Mouse (Mus musculus): Measurements from ENCODE around the gene Dusp22. TPM values are rescaled to one million over a fixed set of nuclear protein-coding genes. Genes with fewer than 3 reads are reported as not detected.

Gene Dusp22
- polyA plus RNA-seq, 1 experiment from 2014 or later: 45.0 TPM

DNA sequence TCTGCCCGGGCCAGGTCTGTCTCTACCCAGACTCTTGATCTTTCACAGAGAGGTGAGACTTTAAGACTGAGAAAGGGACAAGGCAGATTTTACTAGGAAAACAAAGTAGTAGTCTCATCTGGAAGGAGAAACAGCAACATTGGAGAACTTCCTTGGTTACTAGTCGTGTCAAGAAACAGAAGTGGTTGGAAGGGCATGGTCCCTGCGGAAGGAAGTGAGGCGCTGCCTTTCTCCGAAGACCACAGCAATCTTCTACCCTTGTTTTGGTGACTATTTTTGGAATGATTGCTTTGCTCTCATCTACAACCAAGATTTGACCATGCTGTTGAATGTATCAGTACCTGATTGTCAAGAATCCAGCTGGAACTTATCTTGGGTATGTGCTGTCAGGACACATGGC lies 38.1 kb downstream of the Dusp22 start:
- no peaks in the 10 kb centered on the region for H3K4me1 ChIP-seq

DNA sequence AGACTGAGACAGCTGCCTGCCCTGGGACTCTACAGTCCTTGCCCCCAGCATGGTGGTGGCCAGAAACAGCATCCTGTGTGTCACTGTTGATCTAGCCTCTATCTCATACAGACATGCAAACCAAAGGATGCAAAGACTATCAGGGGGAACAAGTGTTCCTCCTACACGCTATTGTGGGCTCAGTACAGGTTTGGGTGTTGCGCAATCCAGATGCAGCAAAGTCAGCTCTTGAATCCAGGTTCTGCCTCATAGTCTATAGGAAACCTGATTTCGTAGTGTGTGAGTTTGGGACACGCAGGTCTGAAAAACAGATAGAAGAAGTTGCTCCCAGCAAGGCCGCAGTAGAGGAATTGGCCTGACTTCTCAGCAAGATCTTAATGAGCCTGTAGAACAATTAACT lies 42.9 kb downstream of the Dusp22 start:
- Histone ChIP-seq H3K4me3 (replicated peaks) (no peak overlapping the region), H3K27me3 (no peaks in the 10 kb centered on the region), H3K4me2 (replicated peaks) (no peak overlapping the region), H3K4me1 (no peaks in the 10 kb centered on the region), H3K9ac (no peak overlapping the region), H3K36me3 (peaks cover 10% of the 10 kb centered on the region; the same call in 1 of the 2 replicates), H3K9me3 (replicated peaks) (no peaks in the 10 kb centered on the region), H3K27ac (replicated peaks) (no peak overlapping the region)
- 89% methylated on average over 5 of the region's 5 CpGs for WGBS
- ATAC-seq (ENCODE audit: insufficient number of reproducible peaks, low FRiP score, low TSS enrichment, low read depth): no peak

More for the DNA sequence above, 38.1 kb downstream of the Dusp22 start:
- WGBS: 92% methylated on average over 5 of the region's 5 CpGs
- Histone ChIP-seq H3K9ac (no peak overlapping the region), H3K9me3 (replicated peaks) (no peaks in the 10 kb centered on the region), H3K4me2 (replicated peaks) (no peak overlapping the region), H3K36me3 (0 out of 2 replicates have a peak, but pooled peaks cover 8% of the 10 kb centered on the region), H3K27ac (replicated peaks) (no peak overlapping the region), H3K4me3 (replicated peaks) (no peak overlapping the region), H3K27me3 (no peaks in the 10 kb centered on the region)
- no peak for ATAC-seq (ENCODE audit: insufficient number of reproducible peaks, low FRiP score, low TSS enrichment, low read depth)

DNA sequence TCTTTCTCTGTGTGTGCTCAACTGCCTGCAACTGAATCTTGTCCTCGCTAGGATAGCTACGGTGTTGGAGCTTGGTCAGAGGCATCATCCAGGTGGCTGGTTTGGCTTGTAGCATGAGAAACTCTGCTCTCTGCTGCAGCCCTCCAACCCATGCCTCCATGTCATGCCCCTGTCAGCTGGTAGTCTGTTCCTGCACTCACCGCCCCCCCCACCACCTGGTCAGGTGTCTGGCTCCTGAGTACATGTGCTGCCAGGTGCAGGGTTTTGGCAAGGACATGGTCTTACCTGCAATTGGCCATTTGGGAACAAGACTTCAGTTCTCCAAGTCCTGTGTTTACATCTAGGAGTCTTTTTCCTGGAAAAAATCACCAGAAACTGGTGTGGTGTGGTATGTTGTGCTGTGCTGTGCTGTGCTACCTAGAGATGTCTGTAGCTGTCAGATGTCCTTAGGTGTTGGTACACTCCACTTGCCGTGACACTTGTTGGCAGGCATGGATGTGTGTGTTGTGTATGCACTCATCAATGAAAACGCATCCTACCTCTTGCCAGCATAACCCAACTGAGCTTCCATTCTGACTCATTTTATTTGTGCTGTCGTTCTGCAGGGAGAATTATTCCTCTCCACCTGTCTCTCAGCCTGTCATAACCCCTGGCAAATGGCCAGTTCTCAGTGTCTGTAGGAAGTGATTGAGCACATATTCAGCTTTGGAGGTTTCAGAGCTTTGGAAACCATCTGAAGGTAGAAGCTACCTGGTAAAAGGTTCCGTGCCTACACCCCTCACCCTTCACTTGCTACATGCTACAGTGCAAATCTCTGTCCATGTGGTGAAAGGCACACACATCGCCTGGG lies 44.7 kb downstream of the Dusp22 start:
- H3K9ac ChIP-seq: no peak overlapping the region
- H3K27ac ChIP-seq (replicated peaks): no peak overlapping the region
- no peaks in the 10 kb centered on the region for H3K4me1 ChIP-seq
- 86% methylated on average over 8 of the region's 8 CpGs for WGBS
- no peak overlapping the region for H3K4me2 ChIP-seq (replicated peaks)
- H3K4me3 ChIP-seq (replicated peaks): no peak overlapping the region
- no peaks in the 10 kb centered on the region for H3K9me3 ChIP-seq (replicated peaks)
- H3K36me3 ChIP-seq: peaks cover 7% of the 10 kb centered on the region; the same call in 1 of the 2 replicates
- no peak for ATAC-seq (ENCODE audit: insufficient number of reproducible peaks, low FRiP score, low TSS enrichment, low read depth)
- H3K27me3 ChIP-seq: no peaks in the 10 kb centered on the region

DNA sequence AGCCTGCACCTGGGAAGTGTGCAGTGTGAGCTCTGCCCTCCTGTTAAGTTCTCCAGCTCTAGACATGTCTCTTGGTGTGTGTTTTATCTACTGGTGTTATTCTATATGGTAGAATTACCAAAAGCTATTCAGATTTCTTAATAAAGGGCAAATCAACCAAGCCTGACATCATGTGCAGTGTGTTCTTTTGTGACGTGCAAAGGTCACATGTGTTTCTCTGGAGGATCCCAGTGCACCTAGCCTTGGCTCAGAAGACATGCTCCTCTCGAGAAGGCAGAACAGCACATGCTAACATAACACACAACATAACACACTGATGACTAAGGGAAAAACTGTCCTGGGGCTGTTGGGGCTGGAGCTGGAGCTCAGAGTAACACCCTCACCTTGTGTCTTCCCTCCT lies 51.3 kb downstream of the Dusp22 start:
- Histone ChIP-seq H3K27me3 (no peaks in the 10 kb centered on the region), H3K27ac (replicated peaks) (no peak overlapping the region), H3K9me3 (replicated peaks) (no peaks in the 10 kb centered on the region), H3K4me3 (replicated peaks) (no peak overlapping the region), H3K4me1 (no peaks in the 10 kb centered on the region), H3K9ac (no peak overlapping the region), H3K4me2 (replicated peaks) (no peak overlapping the region), H3K36me3 (peaks cover under 1% of the 10 kb centered on the region; the same call in 1 of the 2 replicates)
- WGBS: 82% methylated on average over 2 of the region's 2 CpGs
- no peak for ATAC-seq (ENCODE audit: insufficient number of reproducible peaks, low FRiP score, low TSS enrichment, low read depth)

DNA sequence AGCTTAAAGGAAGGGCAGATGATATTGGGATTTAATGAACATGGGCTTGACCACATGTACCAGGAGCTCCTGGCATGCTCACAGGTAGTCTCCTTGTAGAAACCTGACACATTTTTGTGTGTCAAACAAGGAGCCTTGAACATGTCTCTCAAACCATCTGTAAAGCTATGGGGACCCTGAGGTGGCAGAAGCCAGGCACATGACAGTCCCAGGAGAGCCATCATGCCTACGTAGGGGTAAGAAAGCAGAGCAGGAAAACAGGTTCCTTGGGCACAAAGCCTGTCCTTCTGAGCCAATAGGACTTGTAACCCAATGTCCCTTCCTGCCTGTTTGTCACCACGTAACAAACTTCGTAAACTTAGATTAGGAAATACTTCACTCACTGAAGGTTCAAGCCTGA lies 51.9 kb downstream of the Dusp22 start:
- H3K27ac ChIP-seq (replicated peaks): no peak overlapping the region
- ATAC-seq (ENCODE audit: insufficient number of reproducible peaks, low FRiP score, low TSS enrichment, low read depth): no peak
- no peaks in the 10 kb centered on the region for H3K9me3 ChIP-seq (replicated peaks)
- H3K4me2 ChIP-seq (replicated peaks): no peak overlapping the region
- no peaks in the 10 kb centered on the region for H3K36me3 ChIP-seq
- no peaks in the 10 kb centered on the region for H3K27me3 ChIP-seq
- 92% methylated on average over 3 of the region's 3 CpGs for WGBS
- H3K9ac ChIP-seq: no peak overlapping the region
- H3K4me3 ChIP-seq (replicated peaks): no peak overlapping the region
- no peaks in the 10 kb centered on the region for H3K4me1 ChIP-seq

DNA sequence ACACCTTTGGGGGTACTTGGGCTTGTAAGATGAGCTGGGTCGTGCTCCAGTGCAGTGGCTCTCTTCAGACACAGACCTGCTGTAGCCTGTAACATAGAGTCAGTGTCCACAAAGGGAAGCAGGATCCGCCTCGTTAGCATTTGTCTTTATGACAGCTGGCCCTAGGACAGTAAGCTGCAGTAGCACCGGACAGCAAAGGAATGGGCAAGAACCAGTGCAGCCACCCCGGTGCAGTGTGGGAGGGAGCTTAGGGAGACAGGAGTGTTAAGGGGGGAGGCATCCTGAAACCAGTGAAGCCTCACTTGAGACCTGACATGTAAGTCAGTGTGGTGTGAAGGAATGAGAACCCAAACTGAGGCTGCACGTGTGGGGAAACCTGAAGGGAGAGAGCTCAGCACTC lies 52.5 kb downstream of the Dusp22 start:
- no peaks in the 10 kb centered on the region for H3K36me3 ChIP-seq
- 81% methylated on average over 6 of the region's 6 CpGs for WGBS
- no peak overlapping the region for H3K9ac ChIP-seq
- ATAC-seq (ENCODE audit: insufficient number of reproducible peaks, low FRiP score, low TSS enrichment, low read depth): no peak
- no peaks in the 10 kb centered on the region for H3K27me3 ChIP-seq
- H3K4me1 ChIP-seq: no peaks in the 10 kb centered on the region
- H3K9me3 ChIP-seq (replicated peaks): no peaks in the 10 kb centered on the region
- no peak overlapping the region for H3K4me2 ChIP-seq (replicated peaks)
- no peak overlapping the region for H3K27ac ChIP-seq (replicated peaks)
- no peak overlapping the region for H3K4me3 ChIP-seq (replicated peaks)

DNA sequence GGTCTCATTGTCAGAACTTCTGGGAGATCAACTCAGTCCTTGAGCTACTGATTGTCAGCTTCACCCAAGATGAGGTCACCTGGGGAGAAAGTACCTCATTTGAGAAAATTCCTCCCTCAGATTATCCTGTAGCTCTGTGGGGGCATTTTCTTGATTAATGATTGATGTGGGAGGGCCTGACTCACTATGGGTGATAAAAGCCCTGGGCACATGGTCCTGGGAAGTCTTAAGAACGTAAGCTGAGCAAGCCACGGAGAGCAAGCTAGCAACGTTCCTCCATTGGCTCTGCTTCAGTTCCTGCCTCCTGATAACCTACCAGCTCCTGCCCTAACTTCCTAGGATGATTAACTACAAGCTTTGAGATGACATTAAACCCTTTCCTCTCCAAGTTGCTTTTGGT lies 53.8 kb downstream of the Dusp22 start:
- ATAC-seq (ENCODE audit: insufficient number of reproducible peaks, low FRiP score, low TSS enrichment, low read depth): no peak
- Histone ChIP-seq H3K36me3 (no peaks in the 10 kb centered on the region), H3K4me3 (replicated peaks) (no peak overlapping the region), H3K9me3 (replicated peaks) (no peaks in the 10 kb centered on the region), H3K4me2 (replicated peaks) (no peak overlapping the region), H3K4me1 (no peaks in the 10 kb centered on the region), H3K27ac (replicated peaks) (no peak overlapping the region), H3K9ac (no peak overlapping the region), H3K27me3 (no peaks in the 10 kb centered on the region)
- 63% methylated on average over 3 of the region's 3 CpGs for WGBS

DNA sequence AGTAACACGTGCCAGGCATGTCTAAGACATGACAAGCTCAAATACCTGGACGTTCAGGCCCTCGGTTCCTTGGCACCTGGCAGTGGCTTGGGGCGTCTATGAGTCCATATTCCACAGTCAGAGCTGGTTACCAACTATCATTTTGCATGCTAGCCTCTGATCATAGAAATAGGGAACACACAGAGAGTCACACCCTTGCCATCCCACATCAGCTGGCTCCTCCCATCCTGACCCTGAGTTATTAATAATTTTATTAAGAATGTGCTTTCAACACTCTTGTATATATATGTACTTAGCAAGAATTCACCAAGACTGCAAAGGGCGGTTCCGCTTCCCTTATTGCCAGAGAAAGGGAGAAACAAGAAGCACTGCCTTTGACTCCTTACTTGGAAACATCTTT lies 54.8 kb downstream of the Dusp22 start:
- H3K4me1 ChIP-seq: no peaks in the 10 kb centered on the region
- H3K9me3 ChIP-seq (replicated peaks): no peaks in the 10 kb centered on the region
- H3K36me3 ChIP-seq: no peaks in the 10 kb centered on the region
- WGBS: 75% methylated on average over 6 of the region's 6 CpGs
- H3K4me2 ChIP-seq (replicated peaks): no peak overlapping the region
- H3K9ac ChIP-seq: no peak overlapping the region
- no peaks in the 10 kb centered on the region for H3K27me3 ChIP-seq
- no peak overlapping the region for H3K27ac ChIP-seq (replicated peaks)
- H3K4me3 ChIP-seq (replicated peaks): no peak overlapping the region
- ATAC-seq (ENCODE audit: insufficient number of reproducible peaks, low FRiP score, low TSS enrichment, low read depth): no peak

DNA sequence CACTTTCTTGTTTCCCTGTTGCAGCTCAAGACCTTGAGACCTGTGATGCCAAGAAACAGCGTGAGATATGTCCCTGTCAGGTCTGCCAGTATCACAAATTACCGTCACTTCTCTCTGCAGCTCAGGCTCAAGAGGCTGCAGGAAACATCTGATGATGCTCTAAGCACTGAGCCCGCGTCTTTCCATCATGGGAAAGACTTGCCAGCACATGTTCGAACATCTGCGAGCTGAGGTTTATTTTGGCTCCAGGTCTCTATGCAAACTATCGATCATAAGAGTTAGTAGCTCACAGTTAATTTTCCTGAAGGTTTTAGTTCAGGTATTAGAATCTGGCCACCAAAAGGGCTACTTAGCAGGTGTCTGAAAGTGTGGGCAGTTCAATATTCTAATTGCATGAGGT lies 55.3 kb downstream of the Dusp22 start:
- Histone ChIP-seq H3K27ac (replicated peaks) (no peak overlapping the region), H3K4me2 (replicated peaks) (no peak overlapping the region), H3K9me3 (replicated peaks) (no peaks in the 10 kb centered on the region), H3K27me3 (no peaks in the 10 kb centered on the region), H3K4me3 (replicated peaks) (no peak overlapping the region), H3K4me1 (no peaks in the 10 kb centered on the region), H3K36me3 (no peaks in the 10 kb centered on the region), H3K9ac (no peak overlapping the region)
- 70% methylated on average over 7 of the region's 7 CpGs for WGBS
- ATAC-seq (ENCODE audit: insufficient number of reproducible peaks, low FRiP score, low TSS enrichment, low read depth): no peak

DNA sequence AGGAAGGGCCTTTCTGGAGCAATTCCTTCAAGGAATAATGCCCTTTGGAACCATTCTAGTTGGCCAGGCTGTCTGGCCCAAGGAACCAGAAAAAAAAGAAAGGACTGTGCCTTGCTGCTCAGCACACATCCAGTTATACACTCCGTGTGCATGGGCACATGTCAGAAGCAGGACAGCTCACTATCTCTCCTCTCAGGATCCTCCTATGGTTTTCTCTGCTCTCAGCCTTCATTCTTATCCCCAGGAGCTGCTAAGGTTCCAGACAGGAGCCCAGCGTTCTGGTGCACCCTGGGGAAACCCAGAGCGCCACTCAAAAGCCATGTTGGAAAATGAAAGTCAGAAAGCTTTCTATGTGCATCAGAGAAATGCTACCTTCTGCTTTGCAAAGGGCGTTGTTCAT lies 55.8 kb downstream of the Dusp22 start:
- no peak overlapping the region for H3K4me2 ChIP-seq (replicated peaks)
- H3K36me3 ChIP-seq: no peaks in the 10 kb centered on the region
- H3K27me3 ChIP-seq: no peaks in the 10 kb centered on the region
- no peak for ATAC-seq (ENCODE audit: insufficient number of reproducible peaks, low FRiP score, low TSS enrichment, low read depth)
- no peaks in the 10 kb centered on the region for H3K4me1 ChIP-seq
- H3K27ac ChIP-seq (replicated peaks): no peak overlapping the region
- H3K4me3 ChIP-seq (replicated peaks): no peak overlapping the region
- no peaks in the 10 kb centered on the region for H3K9me3 ChIP-seq (replicated peaks)
- no peak overlapping the region for H3K9ac ChIP-seq
- WGBS: 83% methylated on average over 4 of the region's 4 CpGs

DNA sequence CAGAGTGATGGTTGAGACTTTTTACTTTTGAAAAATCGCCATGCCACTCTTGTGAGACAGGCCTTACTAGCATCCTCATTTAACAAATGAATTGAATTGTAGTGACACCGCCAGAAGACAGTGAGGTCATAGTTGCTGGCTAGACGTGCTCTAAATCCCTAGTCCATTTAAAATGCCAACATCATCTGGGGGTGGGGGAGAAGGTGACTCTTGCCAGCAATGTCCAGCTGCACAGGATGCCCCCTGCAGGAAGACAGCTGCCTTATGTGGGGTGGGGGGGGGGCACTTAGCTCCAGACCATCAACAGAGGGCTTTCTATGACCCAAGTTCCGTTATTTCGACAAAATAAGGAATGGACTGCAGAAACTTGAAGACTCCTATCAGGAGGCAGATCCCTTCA lies 56.8 kb downstream of the Dusp22 start:
- Histone ChIP-seq H3K9ac (no peak overlapping the region), H3K4me3 (replicated peaks) (no peak overlapping the region), H3K36me3 (no peaks in the 10 kb centered on the region), H3K4me2 (replicated peaks) (no peak overlapping the region), H3K27me3 (no peaks in the 10 kb centered on the region), H3K9me3 (replicated peaks) (no peaks in the 10 kb centered on the region), H3K4me1 (no peaks in the 10 kb centered on the region), H3K27ac (replicated peaks) (no peak overlapping the region)
- ATAC-seq (ENCODE audit: insufficient number of reproducible peaks, low FRiP score, low TSS enrichment, low read depth): no peak
- 73% methylated on average over 5 of the region's 5 CpGs for WGBS

DNA sequence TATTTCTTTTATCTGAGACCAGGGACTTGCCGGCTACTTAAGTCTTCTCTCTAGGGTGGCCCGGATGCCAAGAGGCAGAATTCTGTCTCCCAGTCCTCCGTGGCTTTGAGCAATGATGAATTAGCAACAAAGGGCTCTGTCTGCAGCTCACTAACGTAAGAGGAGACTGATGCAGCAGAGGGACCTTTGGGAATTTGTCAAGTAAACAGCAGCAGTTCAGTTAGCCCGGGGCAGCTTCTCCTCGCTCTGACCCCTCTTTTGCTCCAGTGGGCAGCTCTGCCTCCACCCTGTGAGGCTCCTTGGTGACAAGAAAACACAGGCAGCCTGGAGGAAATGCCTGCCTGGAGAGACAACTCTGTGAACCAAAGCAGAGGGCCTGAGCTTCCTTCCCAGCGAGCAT lies 62.8 kb downstream of the Dusp22 start:
- Histone ChIP-seq H3K4me3 (replicated peaks) (no peak overlapping the region), H3K27me3 (no peaks in the 10 kb centered on the region), H3K9me3 (replicated peaks) (no peaks in the 10 kb centered on the region), H3K4me2 (replicated peaks) (no peak overlapping the region), H3K36me3 (no peaks in the 10 kb centered on the region), H3K4me1 (peaks cover 11% of the 10 kb centered on the region; the same call in 1 of the 2 replicates), H3K9ac (no peak overlapping the region), H3K27ac (replicated peaks) (no peak overlapping the region)
- ATAC-seq (ENCODE audit: insufficient number of reproducible peaks, low FRiP score, low TSS enrichment, low read depth): no peak
- 6% methylated on average over 7 of the region's 7 CpGs for WGBS

All from embryonic facial prominence, embryonic 15.5 days (tissue).